Mouse (Mus musculus) heart, embryonic 12.5 days (tissue): ENCODE measurements around the gene Ap1g1. TPM values are rescaled to one million over a fixed set of nuclear protein-coding genes. Genes with fewer than 3 reads are reported as not detected.

Experiments
- ATAC-seq: fragments of 200-750 bp; cut with Nextera tagmentation; 2 replicates; pipeline ENCODE4 v1.8.0; 2017; ENCODE audit warnings: moderate TSS enrichment, moderate library complexity; ENCODE audit not compliant: insufficient number of reproducible peaks, low FRiP score
- H3K27ac ChIP-seq: fragments of 300-500 bp; sonication (generic); 2 replicates; pipeline ENCODE4 v1.5.1; 2016; ENCODE audit warnings: mild to moderate bottlenecking, moderate library complexity; ENCODE audit not compliant: poor library complexity, severe bottlenecking
- H3K27me3 ChIP-seq: fragments of 300-500 bp; sonication (generic); replicated peaks from 2 replicates; pipeline ENCODE4 v1.6.1; 2016; ENCODE audit warnings: mild to moderate bottlenecking, moderate library complexity
- H3K36me3 ChIP-seq: fragments of 300-500 bp; sonication (generic); 2 replicates; pipeline ENCODE4 v1.6.1; 2016; ENCODE audit warnings: mild to moderate bottlenecking, moderate library complexity
- H3K4me1 ChIP-seq: fragments of 300-500 bp; sonication (generic); replicated peaks from 2 replicates; pipeline ENCODE4 v1.6.1; 2016; ENCODE audit warnings: mild to moderate bottlenecking
- H3K4me2 ChIP-seq: fragments of 300-500 bp; sonication (generic); 2 replicates; pipeline ENCODE4 v1.6.1; 2016; ENCODE audit warnings: mild to moderate bottlenecking, moderate library complexity
- H3K4me3 ChIP-seq: fragments of 300-500 bp; sonication (generic); 2 replicates; pipeline ENCODE4 v1.5.1; 2016; ENCODE audit warnings: mild to moderate bottlenecking
- H3K9ac ChIP-seq: fragments of 300-500 bp; sonication (generic); 2 replicates; pipeline ENCODE4 v1.6.1; 2016; ENCODE audit warnings: mild to moderate bottlenecking, moderate library complexity
- H3K9me3 ChIP-seq: fragments of 300-500 bp; sonication (generic); replicated peaks from 2 replicates; pipeline ENCODE4 v1.6.1; 2016; ENCODE audit warnings: mild to moderate bottlenecking, moderate library complexity
- WGBS: fragments of 180-500 bp; shearing (Covaris S2); methylation state at CpG from one replicate; pipeline ENCODE4 v1.1.7; 2016; 5-methylcytosine and 5-hydroxymethylcytosine counted together
- polyA plus RNA-seq: library from polyadenylated mRNA; unstranded; fragments of >200 nt; fragmentation: Nextera tagmentation; extraction: Ambion mirVana; gene quantifications from 2 replicates; pipeline ENCODE4 v1.2.1, GENCODE M21; 2016

Gene Ap1g1
- polyA plus RNA-seq, 1 experiment from 2014 or later: 44.8 TPM

GRCm38 (mm10) chr8:109815268-109815667 lies 36.9 kb downstream of the Ap1g1 start:
- Histone ChIP-seq H3K27me3 (no peaks in the 10 kb centered on the region), H3K4me3 (no peak overlapping the region), H3K9ac (no peak overlapping the region), H3K4me1 (peaks cover 36% of the 10 kb centered on the region), H3K4me2 (no peak overlapping the region), H3K27ac (no peak overlapping the region), H3K9me3 (no peaks in the 10 kb centered on the region), H3K36me3 (peaks cover 3% of the 10 kb centered on the region)
- WGBS: 47% methylated on average over 2 of the region's 2 CpGs
- ATAC-seq: no peak

DNA sequence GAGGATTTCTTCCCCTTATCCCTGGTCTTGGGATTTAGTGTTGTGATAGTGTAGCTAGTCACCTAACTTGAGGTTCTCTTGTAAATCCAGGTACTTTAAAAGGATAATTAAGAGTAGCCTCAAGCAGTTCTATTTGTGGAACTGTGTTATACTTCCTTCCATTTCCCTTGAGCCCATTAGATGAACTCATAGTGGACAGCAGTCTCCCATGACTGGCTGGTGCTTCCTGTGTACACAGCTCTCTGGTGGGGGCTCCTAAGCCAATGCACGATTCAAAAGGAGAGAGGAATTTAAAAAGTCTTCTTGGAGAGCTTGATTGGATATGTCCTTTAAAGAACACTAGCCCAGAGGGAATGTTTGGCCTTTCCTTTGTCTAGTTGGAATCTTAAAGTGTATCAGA lies 39.6 kb downstream of the Ap1g1 start:
- ATAC-seq: no peak
- 27% methylated on average over 1 of the region's 1 CpGs for WGBS
- no peak overlapping the region for H3K4me2 ChIP-seq
- peaks cover 3% of the 10 kb centered on the region for H3K36me3 ChIP-seq
- peak overlapping the region; percentile 26; the same call in 1 of the 2 replicates for H3K27ac ChIP-seq
- H3K27me3 ChIP-seq: no peaks in the 10 kb centered on the region
- peaks cover 22% of the 10 kb centered on the region; the same call in 1 of the 2 replicates for H3K4me1 ChIP-seq
- H3K9ac ChIP-seq: no peak overlapping the region
- H3K9me3 ChIP-seq: no peaks in the 10 kb centered on the region
- no peak overlapping the region for H3K4me3 ChIP-seq

GRCm38 (mm10) chr8:109823561-109823960 lies 45.2 kb downstream of the Ap1g1 start:
- 93% methylated on average over 2 of the region's 2 CpGs for WGBS
- H3K4me3 ChIP-seq: no peak overlapping the region
- H3K27me3 ChIP-seq: no peaks in the 10 kb centered on the region
- no peak overlapping the region for H3K4me2 ChIP-seq
- H3K36me3 ChIP-seq: peaks cover 8% of the 10 kb centered on the region
- H3K9me3 ChIP-seq: no peaks in the 10 kb centered on the region
- ATAC-seq: no peak
- no peak overlapping the region for H3K27ac ChIP-seq
- H3K9ac ChIP-seq: no peak overlapping the region
- no peaks in the 10 kb centered on the region for H3K4me1 ChIP-seq

DNA sequence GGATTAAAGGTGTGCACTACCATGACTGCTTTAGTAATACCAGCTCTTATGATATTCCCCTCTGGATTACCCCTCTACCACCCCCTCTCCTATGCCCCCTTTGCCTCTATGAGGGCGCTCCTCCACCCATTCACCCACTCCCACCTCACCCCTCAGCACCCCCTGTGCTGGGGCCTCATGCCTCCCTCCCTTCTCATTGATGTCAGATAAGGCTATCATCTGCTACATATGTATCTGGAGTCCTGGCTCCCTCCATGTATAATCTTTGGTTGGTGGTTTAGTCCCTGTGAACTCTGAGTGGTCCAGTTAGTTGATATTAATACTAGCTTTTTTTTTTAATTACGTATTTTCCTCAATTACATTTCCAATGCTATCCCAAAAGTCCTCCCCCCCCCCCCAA lies 61.5 kb downstream of the Ap1g1 start:
- no peaks in the 10 kb centered on the region for H3K27me3 ChIP-seq
- H3K36me3 ChIP-seq: peaks cover 52% of the 10 kb centered on the region
- no peak for ATAC-seq
- H3K27ac ChIP-seq: no peak overlapping the region
- H3K9me3 ChIP-seq: no peaks in the 10 kb centered on the region
- no peak overlapping the region for H3K4me2 ChIP-seq
- H3K9ac ChIP-seq: no peak overlapping the region
- H3K4me3 ChIP-seq: no peak overlapping the region
- H3K4me1 ChIP-seq: no peaks in the 10 kb centered on the region; the same call in 1 of the 2 replicates
- 91% methylated on average over 2 of the region's 2 CpGs for WGBS

DNA sequence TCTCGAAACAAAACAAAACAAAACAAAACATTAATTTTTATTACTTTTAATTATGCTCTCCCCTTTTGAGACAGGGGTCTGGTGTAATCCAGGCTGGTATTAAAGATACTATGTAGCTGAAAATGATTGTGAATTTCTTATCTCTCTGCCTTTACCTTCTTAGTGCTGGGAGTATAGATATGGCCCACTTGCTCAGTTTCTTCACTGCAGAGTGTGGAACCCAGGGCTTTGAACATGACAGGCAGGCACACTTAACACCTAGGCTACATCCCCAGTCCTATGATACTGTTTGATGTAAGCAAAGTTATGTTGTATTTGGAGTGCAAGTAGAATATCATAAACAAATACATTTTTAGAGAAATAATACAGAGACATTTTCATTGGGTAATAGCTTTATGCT lies 64.1 kb downstream of the Ap1g1 start:
- H3K9me3 ChIP-seq: no peaks in the 10 kb centered on the region
- H3K4me2 ChIP-seq: no peak overlapping the region
- H3K4me3 ChIP-seq: no peak overlapping the region
- H3K27me3 ChIP-seq: no peaks in the 10 kb centered on the region
- no peak overlapping the region for H3K27ac ChIP-seq
- H3K9ac ChIP-seq: no peak overlapping the region
- H3K36me3 ChIP-seq: peaks cover 50% of the 10 kb centered on the region
- peaks cover 3% of the 10 kb centered on the region for H3K4me1 ChIP-seq
- ATAC-seq: no peak
- 92% methylated on average over 1 of the region's 1 CpGs for WGBS

- Histone ChIP-seq H3K4me2 (no peak overlapping the region), H3K4me3 (no peak overlapping the region), H3K4me1 (peaks cover 14% of the 10 kb centered on the region), H3K9ac (no peak overlapping the region), H3K9me3 (no peaks in the 10 kb centered on the region), H3K27ac (peak overlapping the region; percentile 79), H3K36me3 (peaks cover 65% of the 10 kb centered on the region), H3K27me3 (no peaks in the 10 kb centered on the region)
- WGBS: 41% methylated on average over 2 of the region's 2 CpGs
- no peak for ATAC-seq
These were observed 69.5 kb downstream of the Ap1g1 start for GRCm38 (mm10) chr8:109847866-109848265.

- 92% methylated on average over 3 of the region's 3 CpGs for WGBS
- H3K4me1 ChIP-seq: peaks cover 14% of the 10 kb centered on the region
- no peaks in the 10 kb centered on the region for H3K27me3 ChIP-seq
- H3K4me2 ChIP-seq: no peak overlapping the region
- no peak overlapping the region for H3K9ac ChIP-seq
- H3K4me3 ChIP-seq: no peak overlapping the region
- ATAC-seq: no peak
- no peak overlapping the region for H3K27ac ChIP-seq
- H3K9me3 ChIP-seq: no peaks in the 10 kb centered on the region
- peaks cover 60% of the 10 kb centered on the region for H3K36me3 ChIP-seq
These were observed 70.6 kb downstream of the Ap1g1 start for GRCm38 (mm10) chr8:109848981-109849380.

DNA sequence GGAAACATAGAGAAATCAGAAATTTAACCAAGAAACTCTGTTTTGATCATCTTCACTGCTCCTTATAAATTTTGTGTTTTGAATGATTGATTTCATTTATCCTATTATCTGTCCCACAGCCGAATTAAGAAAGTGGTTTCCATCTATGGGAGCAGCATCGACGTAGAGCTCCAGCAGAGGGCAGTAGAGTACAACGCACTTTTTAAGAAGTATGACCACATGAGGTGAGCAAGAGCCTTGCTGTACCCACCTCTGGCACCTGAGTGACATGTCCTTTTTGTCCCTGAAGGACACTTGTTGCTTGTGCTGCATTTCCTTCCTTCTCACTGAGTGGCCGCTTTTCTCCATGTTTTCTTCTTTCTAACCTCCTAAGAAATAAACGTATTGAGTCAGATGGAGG lies 75.1 kb downstream of the Ap1g1 start:
- WGBS: 50% methylated on average over 6 of the region's 6 CpGs
- H3K36me3 ChIP-seq: peaks cover 66% of the 10 kb centered on the region
- H3K27ac ChIP-seq: no peak overlapping the region

GRCm38 (mm10) chr8:109854522-109854921 lies 76.2 kb downstream of the Ap1g1 start:
- no peak overlapping the region for H3K27ac ChIP-seq
- H3K27me3 ChIP-seq: no peaks in the 10 kb centered on the region
- H3K4me2 ChIP-seq: no peak overlapping the region
- H3K4me3 ChIP-seq: no peak overlapping the region
- no peak for ATAC-seq
- WGBS: 85% methylated on average over 4 of the region's 4 CpGs
- H3K4me1 ChIP-seq: no peaks in the 10 kb centered on the region
- no peaks in the 10 kb centered on the region for H3K9me3 ChIP-seq
- no peak overlapping the region for H3K9ac ChIP-seq
- H3K36me3 ChIP-seq: peaks cover 64% of the 10 kb centered on the region

More for the DNA sequence above, 75.1 kb downstream of the Ap1g1 start:
- no peak overlapping the region for H3K9ac ChIP-seq
- no peak overlapping the region for H3K4me3 ChIP-seq
- no peaks in the 10 kb centered on the region for H3K27me3 ChIP-seq
- no peak overlapping the region for H3K4me2 ChIP-seq
- H3K4me1 ChIP-seq: peaks cover 2% of the 10 kb centered on the region
- no peaks in the 10 kb centered on the region for H3K9me3 ChIP-seq
- ATAC-seq: 0 out of 2 replicates have a peak, but pooled peaks have one; percentile 55

- Histone ChIP-seq H3K9me3 (no peaks in the 10 kb centered on the region), H3K9ac (no peak overlapping the region), H3K36me3 (peaks cover 64% of the 10 kb centered on the region), H3K27me3 (no peaks in the 10 kb centered on the region), H3K4me2 (no peak overlapping the region), H3K27ac (no peak overlapping the region), H3K4me1 (no peaks in the 10 kb centered on the region), H3K4me3 (no peak overlapping the region)
- no peak for ATAC-seq
- 95% methylated on average over 6 of the region's 6 CpGs for WGBS
These were observed 77.1 kb downstream of the Ap1g1 start for GRCm38 (mm10) chr8:109855451-109855850.

- Histone ChIP-seq H3K4me2 (no peak overlapping the region), H3K4me3 (no peak overlapping the region), H3K27ac (no peak overlapping the region), H3K9ac (no peak overlapping the region), H3K9me3 (no peaks in the 10 kb centered on the region), H3K4me1 (0 out of 2 replicates have a peak, but pooled peaks cover 4% of the 10 kb centered on the region), H3K36me3 (peaks cover 37% of the 10 kb centered on the region), H3K27me3 (no peaks in the 10 kb centered on the region)
- no peak for ATAC-seq
- 59% methylated on average over 2 of the region's 2 CpGs for WGBS
These were observed 85.0 kb downstream of the Ap1g1 start for GRCm38 (mm10) chr8:109863398-109863797.

GRCm38 (mm10) chr8:109864798-109865197 lies 86.4 kb downstream of the Ap1g1 start:
- no peaks in the 10 kb centered on the region for H3K9me3 ChIP-seq
- 0 out of 2 replicates have a peak, but pooled peaks cover 7% of the 10 kb centered on the region for H3K4me1 ChIP-seq
- H3K4me2 ChIP-seq: no peak overlapping the region
- peaks cover 30% of the 10 kb centered on the region for H3K36me3 ChIP-seq
- no peak overlapping the region for H3K4me3 ChIP-seq
- H3K27me3 ChIP-seq: no peaks in the 10 kb centered on the region
- no peak for ATAC-seq
- no peak overlapping the region for H3K9ac ChIP-seq
- 78% methylated on average over 2 of the region's 2 CpGs for WGBS
- H3K27ac ChIP-seq: no peak overlapping the region
